Mouse (Mus musculus) embryonic facial prominence, embryonic 14.5 days (tissue): ENCODE measurements around the gene Psmd3. TPM values are rescaled to one million over a fixed set of nuclear protein-coding genes. Genes with fewer than 3 reads are reported as not detected.

ENCODE experiments used
- ATAC-seq: fragments of 200-750 bp; cut with Nextera tagmentation; 2 replicates; pipeline ENCODE4 v1.8.0; 2017; ENCODE audit warnings: low read depth, moderate number of reproducible peaks, moderate TSS enrichment
- DNase-seq: peaks from one replicate; pipeline ENCODE4 v3.0.0-alpha.2; 2015; ENCODE audit warnings: low spot score
- H3K27ac ChIP-seq: fragments of 300-500 bp; sonication (generic); replicated peaks from 2 replicates; pipeline ENCODE4 v1.5.1; 2014; ENCODE audit warnings: low read depth, mild to moderate bottlenecking, low read length, moderate library complexity
- H3K27me3 ChIP-seq: fragments of 300-500 bp; sonication (generic); replicated peaks from 2 replicates; pipeline ENCODE4 v1.6.1; 2014; ENCODE audit warnings: low read length; ENCODE audit not compliant: control insufficient read depth, insufficient read depth
- H3K36me3 ChIP-seq: fragments of 300-500 bp; sonication (generic); 2 replicates; pipeline ENCODE4 v1.6.1; 2014; ENCODE audit warnings: low read length, mixed read lengths; ENCODE audit not compliant: control insufficient read depth, insufficient read depth
- H3K4me1 ChIP-seq: fragments of 300-500 bp; sonication (generic); 2 replicates; pipeline ENCODE4 v1.6.1; 2014; ENCODE audit warnings: antibody characterized with exemption, low read length; ENCODE audit not compliant: control insufficient read depth, insufficient read depth
- H3K4me2 ChIP-seq: fragments of 300-500 bp; sonication (generic); 2 replicates; pipeline ENCODE4 v1.6.1; 2014; ENCODE audit warnings: low read depth, mild to moderate bottlenecking, low read length, moderate library complexity, mixed read lengths
- H3K4me3 ChIP-seq: fragments of 300-500 bp; sonication (generic); 2 replicates; pipeline ENCODE4 v1.5.1; 2014; ENCODE audit warnings: low read depth, mild to moderate bottlenecking, low read length
- H3K9ac ChIP-seq: fragments of 300-500 bp; sonication (generic); 2 replicates; pipeline ENCODE4 v1.6.1; 2014; ENCODE audit warnings: low read depth, mild to moderate bottlenecking, low read length, moderate library complexity, mixed read lengths
- H3K9me3 ChIP-seq: fragments of 300-500 bp; sonication (generic); 2 replicates; pipeline ENCODE4 v1.6.1; 2016; ENCODE audit warnings: low read length; ENCODE audit not compliant: control insufficient read depth
- WGBS: fragments of 180-500 bp; shearing (Covaris S2); extraction: QIAGEN DNeasy Blood & Tissue Kit; methylation state at CpG from one replicate; pipeline ENCODE4 v1.1.7; 2014; 5-methylcytosine and 5-hydroxymethylcytosine counted together
- polyA plus RNA-seq: library from polyadenylated mRNA; unstranded; fragments of >200 nt; fragmentation: Nextera tagmentation; extraction: Ambion mirVana; gene quantifications from 2 replicates; pipeline ENCODE4 v1.2.1, GENCODE M21; 2014

Psmd3 gene
- polyA plus RNA-seq, 1 experiment from 2014 or later, result 136 TPM

DNA sequence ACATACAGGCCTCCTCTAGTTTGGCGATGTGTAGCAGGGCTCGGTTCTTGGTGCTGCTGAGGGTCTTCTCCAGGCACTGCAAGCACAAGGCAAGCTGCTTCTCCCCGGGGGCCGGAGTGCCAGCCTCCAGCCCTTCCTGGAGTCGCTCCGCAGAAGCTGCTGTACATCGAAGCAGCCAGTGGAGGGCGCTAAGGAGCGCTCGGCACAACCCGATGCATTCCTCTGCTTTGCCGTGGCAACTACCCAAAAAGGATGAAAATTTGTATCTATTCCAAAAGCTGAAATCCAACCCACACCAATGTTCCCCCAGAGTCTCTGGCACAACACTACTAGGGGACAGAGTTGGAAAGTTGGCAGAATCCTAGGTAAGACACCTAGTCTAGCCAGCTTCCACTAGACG lies 35.5 kb downstream of the Psmd3 start:
- H3K36me3 ChIP-seq, result peaks cover 41% of the 10 kb centered on the region
- ATAC-seq, result peak; percentile 28; the same call in 1 of the 2 replicates
- H3K4me2 ChIP-seq, result no peak overlapping the region
- H3K27me3 ChIP-seq, result no peaks in the 10 kb centered on the region
- H3K9me3 ChIP-seq, result no peaks in the 10 kb centered on the region
- no peak overlapping the region for H3K4me3 ChIP-seq
- DNase-seq, result peak; percentile 47
- H3K27ac ChIP-seq, result 0 out of 2 replicates have a peak overlapping the region, but pooled peaks have one; percentile 33
- peak overlapping the region; percentile 19; the same call in 1 of the 2 replicates for H3K9ac ChIP-seq
- WGBS, result 23% methylated on average over 13 of the region's 13 CpGs
- H3K4me1 ChIP-seq, result peaks cover 14% of the 10 kb centered on the region

DNA sequence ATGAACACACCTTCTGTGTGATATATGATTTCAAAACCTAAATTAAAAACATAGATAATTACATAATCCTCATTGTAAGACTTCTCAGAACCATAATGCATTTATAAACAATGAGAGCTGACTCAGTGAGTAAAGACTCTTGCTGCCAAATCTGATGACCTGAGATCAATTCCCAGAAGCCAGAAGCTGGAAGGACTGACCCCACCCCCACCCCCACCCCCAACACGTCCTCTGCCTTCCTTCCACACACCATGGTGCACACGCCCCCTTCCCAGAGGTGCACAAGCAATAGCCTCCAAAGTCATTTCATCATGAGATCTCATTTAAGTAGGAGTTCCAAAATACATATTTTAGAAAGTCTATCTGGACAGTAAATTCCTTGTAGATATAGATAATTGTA lies 38.4 kb downstream of the Psmd3 start:
- Histone ChIP-seq H3K27ac (no peak overlapping the region), H3K4me2 (no peak overlapping the region), H3K27me3 (no peaks in the 10 kb centered on the region), H3K4me3 (no peak overlapping the region), H3K9ac (no peak overlapping the region), H3K36me3 (peaks cover 29% of the 10 kb centered on the region), H3K4me1 (peaks cover 14% of the 10 kb centered on the region), H3K9me3 (no peaks in the 10 kb centered on the region)
- DNase-seq, result no peak
- WGBS, result 67% methylated on average over 2 of the region's 2 CpGs
- no peak for ATAC-seq

DNA sequence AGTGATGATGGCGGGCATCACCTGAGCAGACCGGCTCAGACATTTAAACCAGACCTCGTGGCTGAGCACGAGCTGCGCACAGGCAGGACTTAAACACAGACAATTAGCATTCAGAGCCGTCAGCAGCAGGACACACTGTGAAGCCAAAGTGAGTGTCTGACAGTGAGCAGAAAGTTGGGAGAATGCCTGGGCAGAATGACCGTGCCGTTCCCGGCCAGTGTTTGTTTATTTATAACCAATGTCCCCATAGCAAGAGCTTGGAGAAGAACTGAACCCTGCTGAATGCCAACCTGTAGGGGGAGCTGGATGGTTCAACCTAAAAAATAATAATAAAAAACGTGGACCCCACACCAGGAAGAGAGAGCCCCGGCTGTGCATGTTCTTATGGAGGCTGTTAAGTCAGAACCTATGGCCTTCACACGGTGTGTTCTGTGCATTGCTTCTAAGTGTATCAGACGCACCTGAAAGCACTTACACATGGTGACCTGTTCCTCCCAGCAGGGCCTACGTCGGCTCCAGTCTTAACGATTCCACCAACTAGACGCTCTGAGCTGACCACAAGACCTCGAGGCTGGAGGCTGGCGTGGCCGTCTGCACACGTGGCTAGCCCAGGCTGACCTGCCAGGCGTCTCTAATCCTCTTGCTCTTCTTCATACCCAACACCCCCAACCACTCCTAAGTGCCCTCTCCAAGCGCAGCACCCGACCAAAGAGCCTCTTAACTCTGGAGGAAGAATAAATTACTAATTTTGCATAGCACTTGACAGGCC lies 39.3 kb downstream of the Psmd3 start:
- no peak overlapping the region for H3K9ac ChIP-seq
- 59% methylated on average over 22 of the region's 24 CpGs for WGBS
- no peak for ATAC-seq

DNA sequence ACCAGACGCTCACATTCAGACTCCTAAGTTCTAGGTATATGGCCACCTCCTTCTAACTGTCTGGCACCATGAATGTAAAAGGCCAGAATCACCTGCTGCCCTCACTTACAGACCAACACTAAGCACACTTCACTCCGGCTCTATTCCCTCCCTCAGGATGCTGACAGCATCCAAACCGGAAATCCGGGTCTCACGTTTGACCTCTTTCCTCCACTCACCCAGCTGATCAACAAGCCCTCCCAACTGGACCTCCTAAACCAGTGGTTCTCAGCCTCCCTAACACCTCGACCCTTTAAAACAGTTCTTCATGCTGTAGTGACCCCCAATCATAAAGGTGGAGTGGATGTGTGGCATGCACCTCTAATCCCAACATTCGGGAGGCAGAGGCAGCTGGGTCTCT lies 40.7 kb downstream of the Psmd3 start:
- Histone ChIP-seq H3K4me2 (no peak overlapping the region), H3K9ac (no peak overlapping the region), H3K4me3 (no peak overlapping the region), H3K9me3 (no peaks in the 10 kb centered on the region), H3K36me3 (peaks cover 38% of the 10 kb centered on the region), H3K27me3 (no peaks in the 10 kb centered on the region), H3K4me1 (peaks cover 12% of the 10 kb centered on the region), H3K27ac (no peak overlapping the region)
- 74% methylated on average over 7 of the region's 7 CpGs for WGBS
- DNase-seq (no peak), ATAC-seq (no peak)

More for the DNA sequence above, 39.3 kb downstream of the Psmd3 start:
- Histone ChIP-seq H3K9me3 (no peaks in the 10 kb centered on the region), H3K4me2 (no peak overlapping the region), H3K27me3 (no peaks in the 10 kb centered on the region), H3K36me3 (peaks cover 27% of the 10 kb centered on the region; the same call in 1 of the 2 replicates), H3K27ac (no peak overlapping the region; the same call in 1 of the 2 replicates), H3K4me1 (peaks cover 14% of the 10 kb centered on the region), H3K4me3 (no peak overlapping the region)
- peak; percentile 35 for DNase-seq

DNA sequence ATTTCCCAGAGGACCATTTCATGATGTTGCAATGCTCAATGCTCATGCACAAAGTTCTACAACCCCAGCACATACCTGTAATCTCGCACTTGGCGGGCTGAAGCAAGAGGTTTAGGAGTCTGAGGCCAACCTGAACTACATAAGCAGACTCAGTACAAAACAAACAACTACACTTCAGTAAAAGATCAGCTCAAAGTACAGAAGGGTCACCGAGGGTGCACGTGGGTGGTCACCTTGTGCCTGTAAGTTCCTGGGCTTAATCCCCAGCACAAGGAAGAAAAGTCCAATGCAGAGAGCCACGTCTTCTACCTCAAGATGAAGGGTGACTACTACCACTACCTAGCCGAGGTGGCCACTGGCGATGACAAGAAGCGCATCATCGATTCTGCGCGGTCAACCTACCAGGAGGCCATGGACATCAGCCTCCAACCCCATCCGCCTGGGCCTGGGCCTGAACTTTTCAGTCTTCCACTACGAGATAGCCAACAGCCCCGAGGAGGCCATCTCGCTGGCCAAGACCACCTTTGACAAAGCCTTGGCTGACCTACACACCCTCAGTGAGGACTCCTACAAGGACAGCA lies 43.7 kb downstream of the Psmd3 start:
- DNase-seq (no peak), ATAC-seq (no peak)
- no peak overlapping the region for H3K4me3 ChIP-seq
- H3K27ac ChIP-seq, result no peak overlapping the region
- H3K27me3 ChIP-seq, result no peaks in the 10 kb centered on the region
- H3K9ac ChIP-seq, result no peak overlapping the region
- WGBS, result 92% methylated on average over 15 of the region's 15 CpGs
- peaks cover 38% of the 10 kb centered on the region for H3K36me3 ChIP-seq
- no peak overlapping the region for H3K4me2 ChIP-seq
- H3K9me3 ChIP-seq, result no peaks in the 10 kb centered on the region
- peaks cover 24% of the 10 kb centered on the region for H3K4me1 ChIP-seq

DNA sequence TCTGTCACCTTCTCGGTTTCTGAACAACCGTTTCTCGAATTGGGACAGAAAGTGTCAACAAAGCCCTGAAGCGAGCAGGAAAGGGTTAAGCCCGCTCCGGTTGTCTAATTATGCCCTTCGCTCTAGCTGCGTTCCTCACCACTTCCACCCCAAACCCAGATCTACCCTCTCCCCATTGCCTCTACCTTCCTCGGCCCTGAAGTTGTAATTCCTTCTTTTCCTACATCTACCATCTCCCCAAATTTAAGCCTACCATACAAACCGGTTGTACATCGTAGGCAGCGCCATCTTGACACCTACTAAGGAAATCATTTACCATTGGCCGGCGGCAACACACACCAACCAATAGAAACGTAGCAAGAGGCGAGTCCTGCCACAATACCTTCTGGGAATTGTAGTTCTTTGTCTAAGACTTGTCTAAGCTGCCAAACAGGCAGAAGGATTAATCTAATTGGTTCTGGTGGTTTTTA lies 46.8 kb downstream of the Psmd3 start, which contains the start of gene Med24:
TSS of gene Med24 (minus strand) at position 317 of the 470 bp plus-strand sequence.
- WGBS, result under 1% methylated on average over 16 of the region's 16 CpGs
- ATAC-seq, result peak; percentile 94
- DNase-seq, result peak; percentile 97
- peak within 1 kb of the TSS; percentile 76 for H3K4me2 ChIP-seq
- H3K27ac ChIP-seq, result peak within 1 kb of the TSS; percentile 77
- peaks cover 3% of the 10 kb centered on the region; the same call in 1 of the 2 replicates for H3K9me3 ChIP-seq
- no peaks in the 10 kb centered on the region for H3K27me3 ChIP-seq
- peaks cover 26% of the 10 kb centered on the region for H3K4me1 ChIP-seq
- H3K36me3 ChIP-seq, result peaks cover 30% of the 10 kb centered on the region
- H3K9ac ChIP-seq, result peak within 1 kb of the TSS; percentile 67
- peak within 1 kb of the TSS; percentile 61 for H3K4me3 ChIP-seq

DNA sequence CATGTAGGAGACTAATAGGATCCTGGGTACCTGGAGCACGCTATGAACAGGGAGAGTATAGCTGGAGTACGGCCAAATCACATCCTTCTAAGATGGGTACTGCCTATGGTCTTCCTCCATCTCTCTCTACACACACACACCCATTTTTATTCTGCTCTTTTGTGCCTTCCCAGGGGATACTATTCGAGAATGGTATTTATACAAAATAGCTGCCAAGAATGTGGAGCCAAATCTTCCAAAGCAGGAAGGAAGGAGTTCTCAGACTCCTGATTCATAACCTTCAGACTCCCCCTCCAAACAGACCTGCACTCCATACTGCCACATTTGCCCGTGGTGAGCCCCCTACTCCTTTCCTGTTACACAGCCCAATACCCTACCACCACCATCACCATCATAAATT lies 48.4 kb downstream of the Psmd3 start:
- no peak overlapping the region for H3K9ac ChIP-seq
- peak overlapping the region; percentile 62 for H3K27ac ChIP-seq
- 0 out of 2 replicates have a peak, but pooled peaks have one; percentile 3 for ATAC-seq
- H3K36me3 ChIP-seq, result peaks cover 18% of the 10 kb centered on the region
- no peak overlapping the region for H3K4me3 ChIP-seq
- peak overlapping the region; percentile 25 for H3K4me2 ChIP-seq
- H3K27me3 ChIP-seq, result no peaks in the 10 kb centered on the region
- H3K4me1 ChIP-seq, result peaks cover 26% of the 10 kb centered on the region
- peaks cover 8% of the 10 kb centered on the region; the same call in 1 of the 2 replicates for H3K9me3 ChIP-seq
- DNase-seq, result no peak
- WGBS, result 56% methylated on average over 4 of the region's 4 CpGs

DNA sequence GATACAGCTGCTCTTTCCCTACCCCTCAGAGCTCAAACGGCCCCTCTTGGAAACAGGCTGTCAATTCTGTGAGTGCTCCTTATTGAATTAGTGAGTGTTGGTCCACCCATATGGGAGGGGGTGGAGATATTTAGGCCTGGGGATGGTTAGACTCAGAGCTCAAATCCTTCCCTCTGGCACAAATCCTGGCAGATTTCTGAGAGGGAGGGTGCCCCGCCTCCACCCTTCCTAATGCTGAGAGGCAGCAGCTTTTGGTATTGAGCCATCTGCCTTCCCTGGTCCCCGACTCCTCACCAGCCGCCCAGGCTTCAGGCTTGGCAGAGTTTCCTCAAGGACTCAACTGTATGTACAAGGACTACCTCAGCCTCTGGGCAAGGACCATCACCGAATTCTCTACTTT lies 48.8 kb downstream of the Psmd3 start:
- H3K9me3 ChIP-seq, result peaks cover 8% of the 10 kb centered on the region; the same call in 1 of the 2 replicates
- DNase-seq (peak; percentile 88), ATAC-seq (peak; percentile 39; the same call in 1 of the 2 replicates)
- H3K4me3 ChIP-seq, result no peak overlapping the region
- 58% methylated on average over 5 of the region's 5 CpGs for WGBS
- peaks cover 14% of the 10 kb centered on the region for H3K36me3 ChIP-seq
- H3K4me2 ChIP-seq, result peak overlapping the region; percentile 25
- H3K9ac ChIP-seq, result peak overlapping the region; percentile 40; the same call in 1 of the 2 replicates
- H3K27me3 ChIP-seq, result no peaks in the 10 kb centered on the region
- peak overlapping the region; percentile 62 for H3K27ac ChIP-seq
- H3K4me1 ChIP-seq, result peaks cover 26% of the 10 kb centered on the region
